Mouse (Mus musculus) liver, adult (tissue): ENCODE results near the gene 2410004B18Rik.

ENCODE experiments used
- GATA4 ChIP-seq: IDR thresholded peaks from 2 replicates; pipeline ENCODE4 v1.6.1; 2014; ENCODE audit warnings: mild to moderate bottlenecking, low read length; ENCODE audit not compliant: insufficient replicate concordance

Gene 2410004B18Rik

DNA sequence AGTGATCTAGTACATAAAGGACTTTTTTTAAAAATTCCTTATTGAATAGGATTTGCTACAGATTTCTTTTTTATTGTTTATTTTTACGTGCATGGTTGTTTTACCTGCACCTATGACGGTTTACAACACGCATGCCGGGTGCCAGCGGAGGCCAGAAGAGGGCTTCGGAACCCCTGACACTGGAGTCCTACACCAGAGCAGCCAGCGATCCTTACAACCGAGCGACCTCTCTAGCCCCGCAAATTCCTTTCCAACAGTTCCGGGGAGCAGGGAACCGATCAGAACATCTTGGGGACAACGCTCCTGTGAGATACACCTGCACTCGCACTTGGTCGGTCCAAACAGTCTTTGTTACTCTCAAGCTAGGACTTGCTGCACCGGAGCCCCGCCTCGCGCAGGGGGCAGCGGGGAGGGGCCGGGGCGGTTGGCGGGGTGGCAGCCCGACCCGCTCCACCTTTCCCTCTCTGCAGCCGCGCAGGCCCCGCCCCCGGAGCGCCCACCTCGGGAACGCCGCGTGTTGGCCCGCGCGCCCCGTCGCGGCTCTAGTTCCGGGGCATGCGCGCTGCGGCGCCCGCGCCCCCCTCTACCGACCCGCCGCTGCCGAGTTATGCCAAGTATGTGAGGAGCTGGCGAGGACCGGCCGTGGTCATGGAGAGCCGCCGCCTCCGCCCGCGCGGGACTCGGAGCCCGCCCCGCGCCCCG lies 49.6 kb downstream of the 2410004B18Rik start, which contains the start of gene Syde2:
TSS of gene Syde2 (plus strand) at position 603 of the 702 bp plus-strand sequence.
- TF ChIP-seq GATA4, result no peak

DNA sequence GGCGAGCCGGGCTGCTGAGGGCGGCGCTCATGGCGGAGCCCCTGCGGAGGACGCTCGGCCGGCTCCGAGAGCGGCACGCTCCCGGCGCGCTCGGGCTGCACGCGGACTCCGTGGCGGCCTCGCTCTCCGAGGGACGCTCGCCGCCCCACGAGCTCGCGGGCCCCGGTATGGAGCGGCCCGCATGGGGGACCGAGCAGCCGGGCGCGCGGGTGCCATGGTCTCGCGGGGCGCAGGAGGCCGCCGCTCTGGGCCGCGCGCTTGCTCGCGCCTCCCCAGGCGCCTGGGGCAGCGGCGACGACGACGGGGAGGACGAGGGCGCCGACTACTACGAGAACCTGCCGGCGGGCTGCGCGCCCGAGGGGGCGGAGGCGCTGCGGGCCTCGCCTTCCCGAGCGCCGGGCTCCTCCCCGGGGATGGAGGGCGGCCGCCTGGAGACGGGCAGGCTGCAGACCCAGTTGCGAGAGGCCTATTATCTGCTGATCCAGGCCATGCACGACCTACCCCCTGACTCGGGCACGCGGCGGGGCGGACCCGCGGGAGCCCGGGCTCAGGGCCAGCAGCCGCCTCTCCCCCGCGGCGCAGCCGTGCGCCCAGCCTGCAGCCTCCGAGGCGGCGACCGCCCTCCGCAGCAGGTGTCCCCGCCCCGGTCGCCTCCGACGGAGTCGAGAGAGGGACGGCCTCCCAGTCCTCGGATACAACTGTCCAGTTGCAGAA lies 50.3 kb downstream of the 2410004B18Rik start:
- no peak; the same call in 1 of the 2 replicates for TF ChIP-seq GATA4

DNA sequence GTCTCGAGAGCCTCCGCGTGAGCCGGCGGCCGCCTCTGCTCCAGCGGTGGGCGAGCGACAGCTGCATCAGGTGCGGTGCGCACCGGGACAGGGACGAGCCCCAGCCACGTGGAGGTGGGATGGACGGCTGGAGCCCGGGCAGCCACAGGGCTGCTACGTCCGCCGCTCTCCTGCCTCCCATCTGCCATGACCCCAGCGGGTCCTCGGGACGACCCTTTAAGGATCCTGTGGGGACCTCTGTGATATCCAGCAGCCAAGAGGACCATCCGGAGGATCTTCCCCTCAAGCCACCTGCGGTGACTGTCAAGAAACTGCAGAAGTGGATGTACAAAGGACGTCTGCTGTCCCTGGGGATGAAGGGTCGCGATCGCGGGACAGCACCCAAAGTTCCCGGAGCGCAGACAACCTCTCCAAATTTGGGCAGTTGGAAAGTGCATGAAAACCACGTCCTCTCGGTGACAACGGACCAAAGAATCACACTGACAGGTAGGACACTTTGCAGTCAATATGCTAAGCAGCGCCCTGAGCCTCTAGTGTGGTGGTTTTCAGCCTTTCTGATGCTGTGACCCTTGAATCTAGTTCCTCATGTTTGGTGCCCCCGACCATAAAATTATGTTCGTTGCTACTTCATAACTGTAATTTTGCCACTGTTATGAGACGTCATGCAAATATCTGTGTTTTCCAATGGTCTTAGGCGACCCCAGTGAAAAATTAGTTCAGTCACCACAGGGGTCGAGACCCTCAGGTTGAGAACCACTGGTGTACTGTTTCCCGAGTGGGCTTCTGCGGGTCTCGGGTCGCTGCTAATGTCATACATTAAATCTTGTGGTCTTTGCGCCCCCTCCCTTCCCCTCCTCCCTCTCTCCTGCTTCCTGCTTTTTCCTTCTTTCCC lies 51.1 kb downstream of the 2410004B18Rik start:
- no peak for TF ChIP-seq GATA4

DNA sequence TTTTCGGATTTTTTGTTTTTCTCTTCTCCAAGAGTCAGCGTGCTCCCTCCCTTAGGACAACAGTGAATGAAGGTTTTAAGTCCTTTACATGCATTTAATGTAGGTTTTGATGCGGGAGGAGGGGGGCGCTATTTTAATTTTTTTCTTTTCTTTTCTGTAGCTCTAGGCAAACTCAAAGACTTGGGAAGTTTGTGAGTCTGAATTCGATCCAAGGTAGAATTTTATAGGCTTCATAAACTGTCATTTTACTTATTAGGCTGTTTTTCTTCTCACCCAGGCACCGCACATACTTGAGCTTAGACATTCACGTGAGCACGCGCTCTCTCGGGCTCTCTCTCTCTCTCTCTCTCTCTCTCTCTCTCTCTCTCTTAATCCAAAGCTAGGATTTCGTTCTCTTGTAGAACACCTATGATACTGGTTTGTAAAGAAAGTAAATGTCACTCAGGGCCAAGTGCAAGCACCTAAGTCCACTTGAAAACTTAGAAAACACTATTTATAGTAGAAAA lies 51.8 kb downstream of the 2410004B18Rik start:
- TF ChIP-seq GATA4, result no peak

DNA sequence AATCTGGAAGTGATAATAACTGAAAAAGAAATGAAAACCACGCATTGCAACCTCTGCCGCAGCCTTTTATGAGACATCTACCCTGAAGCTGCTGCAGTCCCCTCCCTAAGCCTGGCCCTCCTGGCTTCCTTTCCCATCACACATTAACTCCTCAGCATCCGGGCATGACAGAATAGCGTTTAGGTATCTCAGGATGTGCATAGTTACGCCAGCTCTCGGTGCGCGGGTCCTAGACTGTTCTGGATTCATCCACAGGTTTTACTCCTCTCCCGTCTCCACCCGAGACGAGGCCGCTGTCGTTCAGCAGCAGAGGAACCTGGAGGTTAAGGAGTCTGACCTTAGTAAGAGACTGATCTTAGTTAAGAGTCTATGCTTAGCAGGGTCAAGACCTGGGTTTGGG lies 53.3 kb downstream of the 2410004B18Rik start:
- no peak for TF ChIP-seq GATA4

DNA sequence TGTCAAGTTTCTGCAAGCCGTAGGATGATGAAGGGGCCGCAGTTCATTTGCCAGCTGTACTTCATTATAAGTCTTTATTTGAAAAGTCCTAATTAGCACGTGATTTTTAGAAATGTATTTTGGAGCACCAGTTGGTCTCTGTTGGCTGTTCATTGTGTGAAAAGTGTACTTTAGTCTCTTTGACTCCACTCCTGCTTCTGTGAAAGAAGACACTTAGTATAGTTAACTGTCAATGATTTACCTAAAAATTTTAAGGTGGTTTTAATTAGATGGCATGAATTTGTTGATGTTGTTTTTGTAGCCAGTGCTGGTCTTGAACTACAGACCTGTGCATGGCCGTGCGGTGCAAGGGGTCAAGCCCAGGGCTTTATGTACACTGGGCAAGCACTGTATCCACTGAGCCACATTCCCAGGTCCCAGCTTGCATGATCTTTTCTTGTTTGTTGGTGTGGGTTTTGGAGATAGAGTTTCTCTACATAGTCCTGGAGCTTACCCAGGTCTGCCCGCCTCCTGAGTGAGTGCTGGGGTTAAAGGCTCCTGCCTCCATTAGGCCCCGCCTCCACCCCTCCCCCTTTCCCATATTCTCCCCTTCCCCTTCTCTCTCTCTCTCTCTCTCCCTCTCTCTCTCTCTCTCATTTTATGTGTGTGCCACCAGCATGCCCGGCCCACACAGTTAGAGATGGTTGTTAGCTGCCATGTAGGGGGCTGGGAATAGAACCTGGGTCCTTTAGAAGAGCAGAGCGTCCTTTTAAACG lies 54.3 kb downstream of the 2410004B18Rik start:
- no peak for TF ChIP-seq GATA4

DNA sequence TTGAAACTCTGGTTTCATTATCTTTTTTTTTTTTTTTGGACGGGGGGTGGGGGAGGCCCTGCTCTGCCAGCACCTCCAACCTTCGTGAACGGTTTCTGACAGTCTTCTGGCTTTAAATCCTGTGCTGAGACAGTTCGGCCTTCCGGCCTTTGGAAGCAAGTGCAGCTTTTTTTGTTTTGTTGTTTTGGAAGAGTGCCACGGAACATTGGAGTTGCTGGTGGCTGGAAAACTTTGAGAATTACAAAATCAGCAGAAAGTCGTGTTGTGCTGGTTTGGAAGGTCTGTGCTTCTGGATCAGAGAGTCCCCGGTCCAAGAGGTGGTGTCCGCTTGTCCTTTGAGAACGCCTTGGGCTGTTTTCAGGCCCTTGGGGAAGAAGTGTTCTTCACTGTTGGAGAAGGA lies 55.0 kb downstream of the 2410004B18Rik start:
- TF ChIP-seq GATA4, result no peak

DNA sequence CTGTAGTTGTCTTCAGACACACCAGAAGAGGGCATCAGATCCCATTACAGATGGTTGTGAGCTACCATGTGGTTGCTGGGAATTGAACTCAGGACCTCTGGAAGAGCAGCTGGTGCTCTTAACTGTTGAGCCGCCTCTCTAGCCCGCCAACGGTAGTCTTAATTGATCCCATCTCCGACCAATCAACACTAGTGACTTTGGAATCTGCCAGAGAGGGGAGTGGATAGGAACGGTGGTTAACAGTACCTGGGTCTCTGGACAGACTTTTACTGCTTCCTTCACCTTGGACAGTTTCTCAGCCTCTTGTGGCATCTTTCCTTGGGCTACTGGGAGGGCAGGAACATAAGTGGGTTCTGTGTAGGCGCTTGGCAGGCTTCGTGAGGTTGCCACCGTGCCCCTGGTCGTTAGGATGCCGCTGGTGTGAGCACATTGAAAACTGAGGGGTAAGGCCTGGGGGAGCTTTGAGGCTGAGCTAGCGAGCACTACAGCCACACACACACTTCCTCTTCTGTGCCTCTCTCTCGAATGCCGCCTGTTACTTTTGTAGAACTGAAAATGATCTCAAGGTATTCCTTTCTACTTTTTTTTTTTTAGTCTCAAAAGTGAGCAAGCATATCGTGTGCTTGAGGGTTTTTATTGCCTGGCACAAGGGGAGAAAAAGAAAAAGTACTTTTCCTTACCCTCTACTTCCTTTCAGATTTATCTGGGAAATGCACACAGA lies 55.8 kb downstream of the 2410004B18Rik start:
- no peak for TF ChIP-seq GATA4
